Mouse (Mus musculus): ENCODE measurements around the gene Hibadh. TPM values are rescaled to one million over a fixed set of nuclear protein-coding genes. Genes with fewer than 3 reads are reported as not detected.

The Hibadh gene
- total RNA-seq, 2 experiments from 2014 or later, result 82.3 to 104 TPM

DNA sequence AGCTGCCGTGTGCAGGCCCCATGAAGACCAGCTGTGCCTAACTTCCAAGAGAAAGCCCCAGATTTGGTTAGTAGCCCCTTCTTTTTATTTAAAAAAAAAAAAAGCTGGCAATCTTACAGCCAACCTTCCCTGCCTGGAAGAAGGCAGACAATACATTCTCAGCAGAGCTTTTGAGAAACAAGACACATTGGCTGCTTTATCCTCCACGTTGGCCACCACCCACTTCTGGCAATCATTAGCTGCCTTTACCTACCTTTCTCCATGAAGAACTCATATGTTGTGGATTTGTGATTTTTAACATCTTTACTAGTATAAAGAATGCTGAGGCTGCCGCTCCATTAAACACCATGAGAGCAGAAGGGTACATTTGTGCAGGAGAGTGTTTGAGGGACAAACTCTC, 131.4 kb downstream of the Hibadh start:
- intact Hi-C loops (cut with DNase I; ENCODE audit: low total_unique reads), result no loop called here
- DNase-seq, result no peak

DNA sequence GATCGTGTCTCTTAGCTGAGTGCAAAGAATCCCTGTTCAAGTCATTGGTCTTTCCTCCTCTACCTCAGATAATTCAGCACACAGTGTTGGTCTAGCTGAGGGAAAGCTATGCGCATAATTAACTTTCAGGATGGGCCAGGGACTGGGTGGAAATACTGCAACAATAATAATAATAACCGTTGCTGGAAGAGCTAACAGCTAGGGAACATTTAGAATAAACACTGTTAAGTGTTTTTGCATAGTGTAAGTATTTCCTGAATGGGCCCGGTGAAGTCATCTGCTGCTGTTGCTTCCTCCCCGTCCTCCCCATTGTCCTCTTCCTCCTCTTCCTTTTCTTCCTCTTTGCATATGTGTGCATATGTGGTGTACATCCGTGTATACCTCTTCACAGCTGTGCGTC, 132.2 kb downstream of the Hibadh start:
- no peak for DNase-seq
- intact Hi-C loops (cut with DNase I; ENCODE audit: low total_unique reads), result no loop called here

DNA sequence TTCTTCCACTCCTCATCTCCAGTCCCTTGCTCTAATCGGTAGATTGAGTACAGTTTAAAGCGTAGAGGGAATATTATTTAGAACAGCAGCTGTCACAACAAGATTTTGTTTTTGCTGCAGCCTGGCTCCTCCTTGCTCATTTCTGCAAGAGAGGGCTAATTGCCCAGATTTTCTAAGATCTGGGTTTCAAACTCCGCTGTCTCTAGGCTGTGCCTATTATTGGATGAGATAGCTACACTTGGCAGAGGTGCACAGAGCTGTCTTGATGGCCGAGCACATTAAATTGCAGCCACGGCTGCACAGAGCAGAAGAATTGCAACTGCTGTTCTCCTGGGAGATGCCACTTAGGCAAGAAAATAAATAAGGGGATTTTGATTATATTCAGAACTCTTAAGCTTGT, 133.0 kb downstream of the Hibadh start:
- peak; percentile 41 for DNase-seq

DNA sequence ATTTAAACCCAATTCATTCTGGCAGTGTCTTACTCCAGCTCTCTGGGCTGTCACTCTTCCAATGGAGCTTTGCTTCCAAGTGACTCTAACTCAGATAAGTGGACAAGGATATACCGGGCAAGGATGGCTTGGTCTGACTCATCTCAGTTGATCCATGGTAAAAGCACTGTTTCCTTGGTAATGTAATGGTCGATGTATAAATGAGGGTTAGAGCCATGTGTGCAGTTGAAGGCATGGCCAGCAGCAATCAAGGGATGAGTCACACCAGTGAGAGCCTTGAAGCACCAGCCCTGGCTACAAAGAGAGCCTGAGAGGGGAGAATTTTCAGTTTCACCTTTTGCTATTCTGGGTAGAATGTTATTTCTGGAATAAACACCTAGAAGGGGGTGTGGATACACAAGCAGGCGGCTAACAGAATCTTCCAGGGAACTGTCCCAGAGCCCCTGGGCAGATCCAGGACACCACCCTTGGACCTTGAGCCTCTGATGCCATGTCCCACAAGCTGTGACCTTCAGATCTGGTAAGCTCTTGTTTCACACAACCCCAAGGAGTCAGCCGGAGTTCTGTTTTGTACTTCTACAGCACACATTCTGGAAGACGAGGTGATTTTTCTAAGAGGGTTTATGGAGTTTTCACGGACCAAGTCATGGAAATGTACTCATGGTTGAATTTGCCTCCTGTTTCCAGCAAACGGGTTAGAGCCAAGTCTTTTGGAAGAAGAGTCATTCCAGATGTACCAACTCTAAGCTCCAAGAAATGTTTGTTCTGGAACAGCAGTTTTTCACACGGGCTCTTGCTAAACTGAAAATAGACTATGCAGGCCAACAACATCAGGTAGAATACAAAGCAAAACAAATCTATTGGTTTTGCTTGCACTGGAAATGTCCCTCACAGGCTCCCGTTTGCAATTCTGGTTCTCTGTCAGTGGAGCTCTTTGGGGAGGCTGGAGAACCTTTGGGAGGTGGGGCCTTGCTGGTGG, 134.1 kb downstream of the Hibadh start:
- intact Hi-C loops (cut with DNase I; ENCODE audit: low total_unique reads), result no loop called here
- no peak for DNase-seq

More for the DNA sequence above, 133.0 kb downstream of the Hibadh start:
- intact Hi-C loops (cut with DNase I; ENCODE audit: low total_unique reads), result no loop called here

DNA sequence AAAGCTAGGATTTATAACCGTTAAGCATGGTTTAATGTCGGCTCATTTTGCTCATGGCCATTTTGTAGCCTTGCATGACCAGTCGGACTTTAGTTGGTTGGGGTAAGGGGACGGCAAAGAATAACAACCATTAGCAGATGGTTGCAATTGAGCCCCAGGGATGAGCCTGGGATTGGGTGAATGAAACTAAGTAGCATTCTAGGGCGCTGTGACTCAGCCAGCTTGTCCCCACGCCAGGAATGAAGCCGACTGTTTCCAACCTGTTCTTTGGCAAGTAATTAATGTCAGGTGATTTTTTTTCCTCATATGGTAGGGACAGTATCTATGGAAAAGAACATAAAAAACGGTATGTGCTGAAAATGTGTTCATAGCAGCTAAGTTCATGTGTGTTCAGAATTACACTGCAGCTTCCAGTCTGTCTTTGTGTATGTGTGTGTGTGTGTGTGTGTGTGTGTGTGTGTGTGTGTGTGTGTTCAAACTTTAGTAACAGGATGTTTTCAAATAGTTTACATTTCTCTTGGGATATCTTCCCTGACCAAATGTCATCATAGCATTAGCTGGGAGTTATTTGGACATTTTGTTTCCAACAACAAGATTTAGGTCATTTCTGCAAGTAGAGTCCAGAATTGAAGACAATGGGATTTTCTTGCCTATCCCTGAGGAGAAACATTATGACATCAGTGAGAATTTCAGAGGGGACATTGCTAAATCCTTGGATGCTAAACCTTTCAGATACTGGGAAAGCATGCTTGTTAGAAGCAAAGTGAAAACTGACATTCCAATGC, 135.3 kb downstream of the Hibadh start:
- DNase-seq, result peak; percentile 58
- intact Hi-C loops (cut with DNase I; ENCODE audit: low total_unique reads), result no loop called here

DNA sequence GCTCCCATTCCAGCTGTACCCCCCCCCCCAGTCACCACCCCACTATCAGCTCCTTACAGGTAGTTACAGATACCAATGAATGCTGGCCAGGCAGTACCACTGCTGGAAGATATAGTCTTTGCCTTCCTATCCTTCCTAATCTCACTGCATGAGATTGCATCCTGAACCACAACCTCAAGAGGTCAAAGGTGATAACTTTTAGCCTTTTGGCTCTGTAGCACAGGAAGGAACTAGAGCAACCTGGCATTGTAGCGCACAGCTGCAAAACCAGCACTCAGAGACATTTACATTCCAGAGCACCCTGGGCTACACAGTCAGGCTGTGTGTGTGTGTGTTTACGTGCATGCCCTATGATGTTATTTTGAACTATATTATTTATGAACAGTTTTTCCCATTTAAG, 137.2 kb downstream of the Hibadh start:
- DNase-seq, result no peak
- intact Hi-C loops (cut with DNase I; ENCODE audit: low total_unique reads), result no loop called here

DNA sequence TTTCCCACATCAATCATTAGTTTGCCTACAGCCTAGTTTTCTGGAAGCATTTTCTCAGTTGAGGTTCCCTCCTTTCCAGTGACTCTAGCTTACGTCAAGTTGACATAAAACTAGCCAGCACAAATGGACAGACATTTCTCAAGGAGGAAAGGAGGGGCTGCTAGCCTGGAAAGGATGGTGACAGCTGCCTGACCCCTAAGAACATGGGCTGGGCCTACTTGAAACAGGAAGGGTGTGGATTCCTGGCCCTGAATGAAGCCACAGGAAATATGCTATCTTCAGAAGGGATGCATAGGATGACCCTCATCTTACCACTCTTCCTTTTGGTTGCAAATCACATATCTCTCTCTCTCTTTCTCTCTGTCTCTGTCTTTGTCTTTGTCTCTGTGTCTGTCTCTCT, 138.7 kb downstream of the Hibadh start:
- DNase-seq, result no peak
- intact Hi-C loops (cut with DNase I; ENCODE audit: low total_unique reads), result no loop called here

Other genes starting within 250 kb of the Hibadh start
- gene Tax1bp1, start 73.3 kb upstream of the Hibadh start, total RNA-seq (2021), result 10 to 100 TPM; 63.3 to 63.9 TPM